Mouse (Mus musculus) mature B cell (primary cell): ENCODE measurements around the gene Kcnc3.

ENCODE experiments used
- in situ Hi-C: fragments of 300-500 bp; cut with MboI; formaldehyde crosslinking; loops from 2 replicates; pipeline ENCODE4 v1.14.3; 2019

Gene Kcnc3

GRCm38 (mm10) chr7:44590402-44591347, at the start of gene Kcnc3:
Kcnc3 (plus strand) TSS chr7:44590664.
- in situ Hi-C loops, result no loop called here

GRCm38 (mm10) chr7:44542555-44542954, 47.9 kb upstream of the Kcnc3 start:
- in situ Hi-C loops, result no loop called here

- in situ Hi-C loops, result no loop called here
These were observed 47.4 kb upstream of the Kcnc3 start for GRCm38 (mm10) chr7:44543071-44543470.

- in situ Hi-C loops, result no loop called here
These were observed 44.2 kb upstream of the Kcnc3 start for GRCm38 (mm10) chr7:44546274-44546673.

GRCm38 (mm10) chr7:44547041-44547440, 43.4 kb upstream of the Kcnc3 start:
- in situ Hi-C loops, result no loop called here

GRCm38 (mm10) chr7:44547725-44548124, 42.7 kb upstream of the Kcnc3 start:
- in situ Hi-C loops, result no loop called here

- in situ Hi-C loops, result no loop called here
These were observed 41.9 kb upstream of the Kcnc3 start, which contains the start of gene Pold1 for GRCm38 (mm10) chr7:44548497-44549087. Pold1 (minus strand) TSS chr7:44548849.

GRCm38 (mm10) chr7:44549621-44550408, 40.6 kb upstream of the Kcnc3 start:
- in situ Hi-C loops, result no loop called here

- in situ Hi-C loops, result no loop called here
These were observed 40.1 kb upstream of the Kcnc3 start for GRCm38 (mm10) chr7:44550409-44550678.

GRCm38 (mm10) chr7:44551301-44551700, 39.2 kb upstream of the Kcnc3 start:
- in situ Hi-C loops, result no loop called here

- in situ Hi-C loops, result no loop called here
These were observed 38.7 kb upstream of the Kcnc3 start for GRCm38 (mm10) chr7:44551731-44552130.

- in situ Hi-C loops, result no loop called here
These were observed 38.1 kb upstream of the Kcnc3 start for GRCm38 (mm10) chr7:44552141-44552908.

- in situ Hi-C loops, result no loop called here
These were observed 37.2 kb upstream of the Kcnc3 start for GRCm38 (mm10) chr7:44553196-44553764.

- in situ Hi-C loops, result no loop called here
These were observed 36.6 kb upstream of the Kcnc3 start, which contains the start of gene Nr1h2 for GRCm38 (mm10) chr7:44553826-44554225. Nr1h2 (minus strand) TSS chr7:44553951.

GRCm38 (mm10) chr7:44557629-44558028, 32.8 kb upstream of the Kcnc3 start:
- in situ Hi-C loops, result no loop called here

- in situ Hi-C loops, result no loop called here
These were observed 29.7 kb upstream of the Kcnc3 start for GRCm38 (mm10) chr7:44560435-44561400.

- in situ Hi-C loops, result no loop called here
These were observed 27.2 kb upstream of the Kcnc3 start for GRCm38 (mm10) chr7:44563284-44563683.

- in situ Hi-C loops, result no loop called here
These were observed 26.0 kb upstream of the Kcnc3 start for GRCm38 (mm10) chr7:44564486-44564885.

- in situ Hi-C loops, result no loop called here
These were observed 25.1 kb upstream of the Kcnc3 start for GRCm38 (mm10) chr7:44565414-44565813.

GRCm38 (mm10) chr7:44568803-44569202, 21.7 kb upstream of the Kcnc3 start:
- in situ Hi-C loops, result no loop called here
